Mouse (Mus musculus): ENCODE data around the gene Ddx27. TPM values are rescaled to one million over a fixed set of nuclear protein-coding genes. Genes with fewer than 3 reads are reported as not detected.

Gene Ddx27
- 14.9 and 15.0 TPM in 2 replicates for polyA plus RNA-seq (2012; rRNA removed)

- TF ChIP-seq POLR2A (IDR thresholded peaks at IDR 0.05; ENCODE audit: low read depth, low read length) (no peak), CTCF (conservative IDR thresholded peaks at IDR 0.05; ENCODE audit: insufficient read depth, insufficient read length, low read depth, low read length) (no peak)
- WGBS = 2% methylated on average over 37 of the region's 37 CpGs
- Histone ChIP-seq H3K4me1 (ENCODE audit: control insufficient read depth, insufficient read depth, low read length) (peaks cover 4% of the 10 kb centered on the region; the same call in 1 of the 2 replicates), H3K27ac (ENCODE audit: insufficient read depth, low read depth, low read length) (peak within 1 kb of the TSS; percentile 49; the same call in 1 of the 2 replicates), H3K27me3 (replicated peaks; ENCODE audit: control insufficient read depth, insufficient read depth, low read length) (no peaks in the 10 kb centered on the region), H3K36me3 (ENCODE audit: control insufficient read depth, insufficient read depth, low read length) (no peaks in the 10 kb centered on the region), H3K4me3 (ENCODE audit: insufficient read depth, low read depth, low read length) (peak within 1 kb of the TSS; percentile 83)
- DNase-seq = peak; percentile 96
Observed at GRCm38 (mm10) chr2:167014702-167015381, at the start of gene Ddx27. Gene Ddx27 (plus strand): TSS chr2:167015193.

- no peaks in the 10 kb centered on the region for H3K36me3 ChIP-seq (ENCODE audit: control insufficient read depth, insufficient read depth, low read length)
- no peaks in the 10 kb centered on the region for H3K27me3 ChIP-seq (replicated peaks; ENCODE audit: control insufficient read depth, insufficient read depth, low read length)
- peaks cover 16% of the 10 kb centered on the region; the same call in 1 of the 2 replicates for H3K4me1 ChIP-seq (ENCODE audit: control insufficient read depth, insufficient read depth, low read length)
- 38% methylated on average over 1 of the region's 1 CpGs for WGBS
- TF ChIP-seq POLR2A (IDR thresholded peaks at IDR 0.05; ENCODE audit: low read depth, low read length) (no peak), CTCF (conservative IDR thresholded peaks at IDR 0.05; ENCODE audit: insufficient read depth, insufficient read length, low read depth, low read length) (no peak)
- H3K4me3 ChIP-seq (ENCODE audit: insufficient read depth, low read depth, low read length) = no peak overlapping the region
- H3K27ac ChIP-seq (ENCODE audit: insufficient read depth, low read depth, low read length) = no peak overlapping the region; the same call in 1 of the 2 replicates
- DNase-seq = no peak
Observed at GRCm38 (mm10) chr2:166973153-166973552, 41.8 kb upstream of the Ddx27 start.

- DNase-seq = no peak
- Histone ChIP-seq H3K4me3 (ENCODE audit: insufficient read depth, low read depth, low read length) (no peak overlapping the region), H3K27me3 (replicated peaks; ENCODE audit: control insufficient read depth, insufficient read depth, low read length) (no peaks in the 10 kb centered on the region), H3K4me1 (ENCODE audit: control insufficient read depth, insufficient read depth, low read length) (peaks cover 14% of the 10 kb centered on the region; the same call in 1 of the 2 replicates), H3K27ac (ENCODE audit: insufficient read depth, low read depth, low read length) (0 out of 2 replicates have a peak overlapping the region, but pooled peaks have one; percentile 5), H3K36me3 (ENCODE audit: control insufficient read depth, insufficient read depth, low read length) (no peaks in the 10 kb centered on the region)
- TF ChIP-seq POLR2A (IDR thresholded peaks at IDR 0.05; ENCODE audit: low read depth, low read length) (no peak), CTCF (conservative IDR thresholded peaks at IDR 0.05; ENCODE audit: insufficient read depth, insufficient read length, low read depth, low read length) (no peak)
- WGBS = 66% methylated on average over 6 of the region's 6 CpGs
Observed at GRCm38 (mm10) chr2:166974177-166974872, 40.7 kb upstream of the Ddx27 start.

- no peak for DNase-seq
Observed at GRCm38 (mm10) chr2:166976356-166976755, 38.6 kb upstream of the Ddx27 start.

GRCm38 (mm10) chr2:166977490-166977889, 37.5 kb upstream of the Ddx27 start:
- WGBS = 58% methylated on average over 3 of the region's 3 CpGs
- H3K27me3 ChIP-seq (replicated peaks; ENCODE audit: control insufficient read depth, insufficient read depth, low read length) = no peaks in the 10 kb centered on the region
- H3K4me1 ChIP-seq (ENCODE audit: control insufficient read depth, insufficient read depth, low read length) = peaks cover 14% of the 10 kb centered on the region; the same call in 1 of the 2 replicates
- no peak for TF ChIP-seq POLR2A (IDR thresholded peaks at IDR 0.05; ENCODE audit: low read depth, low read length)
- no peak for TF ChIP-seq CTCF (conservative IDR thresholded peaks at IDR 0.05; ENCODE audit: insufficient read depth, insufficient read length, low read depth, low read length)
- H3K36me3 ChIP-seq (ENCODE audit: control insufficient read depth, insufficient read depth, low read length) = no peaks in the 10 kb centered on the region
- H3K4me3 ChIP-seq (ENCODE audit: insufficient read depth, low read depth, low read length) = no peak overlapping the region
- no peak overlapping the region for H3K27ac ChIP-seq (ENCODE audit: insufficient read depth, low read depth, low read length)
- DNase-seq = no peak

More at GRCm38 (mm10) chr2:166976356-166976755, 38.6 kb upstream of the Ddx27 start:
- TF ChIP-seq POLR2A (IDR thresholded peaks at IDR 0.05; ENCODE audit: low read depth, low read length) = no peak
- no peak for TF ChIP-seq CTCF (conservative IDR thresholded peaks at IDR 0.05; ENCODE audit: insufficient read depth, insufficient read length, low read depth, low read length)
- H3K4me1 ChIP-seq (ENCODE audit: control insufficient read depth, insufficient read depth, low read length) = peaks cover 14% of the 10 kb centered on the region; the same call in 1 of the 2 replicates
- H3K36me3 ChIP-seq (ENCODE audit: control insufficient read depth, insufficient read depth, low read length) = no peaks in the 10 kb centered on the region
- WGBS = 45% methylated on average over 3 of the region's 3 CpGs
- no peak overlapping the region for H3K4me3 ChIP-seq (ENCODE audit: insufficient read depth, low read depth, low read length)
- peak overlapping the region; percentile 30; the same call in 1 of the 2 replicates for H3K27ac ChIP-seq (ENCODE audit: insufficient read depth, low read depth, low read length)
- no peaks in the 10 kb centered on the region for H3K27me3 ChIP-seq (replicated peaks; ENCODE audit: control insufficient read depth, insufficient read depth, low read length)

GRCm38 (mm10) chr2:166980161-166980560, 34.8 kb upstream of the Ddx27 start:
- no peak overlapping the region for H3K27ac ChIP-seq (ENCODE audit: insufficient read depth, low read depth, low read length)
- H3K4me3 ChIP-seq (ENCODE audit: insufficient read depth, low read depth, low read length) = no peak overlapping the region
- H3K36me3 ChIP-seq (ENCODE audit: control insufficient read depth, insufficient read depth, low read length) = no peaks in the 10 kb centered on the region
- no peak for DNase-seq
- TF ChIP-seq POLR2A (IDR thresholded peaks at IDR 0.05; ENCODE audit: low read depth, low read length) (no peak), CTCF (conservative IDR thresholded peaks at IDR 0.05; ENCODE audit: insufficient read depth, insufficient read length, low read depth, low read length) (no peak)
- no peaks in the 10 kb centered on the region for H3K27me3 ChIP-seq (replicated peaks; ENCODE audit: control insufficient read depth, insufficient read depth, low read length)
- 64% methylated on average over 2 of the region's 2 CpGs for WGBS
- peaks cover 5% of the 10 kb centered on the region; the same call in 1 of the 2 replicates for H3K4me1 ChIP-seq (ENCODE audit: control insufficient read depth, insufficient read depth, low read length)

Measured in kidney, adult 2 months (tissue).